Mouse (Mus musculus): ENCODE data around the gene Bco2.

DNA sequence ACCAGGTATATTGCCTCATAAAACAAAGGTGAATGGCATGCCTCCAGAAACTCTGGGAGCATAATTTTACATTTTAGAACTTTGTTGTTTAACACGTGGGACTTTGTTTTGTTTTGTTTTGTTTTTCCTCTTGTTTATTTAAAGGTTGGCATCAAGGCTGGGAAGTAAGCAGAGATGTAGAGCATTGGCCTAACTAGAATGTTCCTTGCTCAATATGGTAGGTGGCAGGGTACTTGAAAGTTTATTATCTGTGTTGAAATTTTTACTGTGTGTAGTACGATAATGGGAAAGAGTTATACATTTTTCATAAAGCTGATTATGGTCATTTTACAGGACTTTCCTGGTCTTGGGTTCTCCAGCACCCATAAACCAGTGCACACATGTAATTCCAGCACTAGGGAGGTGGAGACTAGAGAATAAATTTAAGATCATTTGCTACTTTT lies 7.0 kb upstream of the Bco2 start:
- no peak for TF ChIP-seq CTCF (IDR thresholded peaks at IDR 0.05 in 2 of 3, conservative IDR thresholded peaks at IDR 0.05 in 1 of 3; ENCODE audit: control insufficient read depth in 1 of 3, insufficient read depth in 1 of 3, low read depth in 2 of 3, low read length in 3 of 3, poor library complexity in 1 of 3, severe bottlenecking in 1 of 3)
- TF ChIP-seq USF1 (IDR thresholded peaks at IDR 0.05; ENCODE audit: low read depth, low read length): no peak
- TF ChIP-seq EP300 (IDR thresholded peaks at IDR 0.05; ENCODE audit: low read depth in 1 of 2, low read length in 2 of 2): no peak
- TF ChIP-seq TBP (IDR thresholded peaks at IDR 0.05; ENCODE audit: low read depth, low read length): no peak
- no peak for TF ChIP-seq GABPA (IDR thresholded peaks at IDR 0.05; ENCODE audit: low read depth, low read length)
- TF ChIP-seq POLR2A (IDR thresholded peaks at IDR 0.05; ENCODE audit: control insufficient read depth in 1 of 2, insufficient read depth in 1 of 2, low read depth in 1 of 2, low read length in 2 of 2, poor library complexity in 1 of 2): no peak

Measured in MEL (cell line).